ENCODE assay signal across 18 mouse cellular contexts in the genomic region with DNA sequence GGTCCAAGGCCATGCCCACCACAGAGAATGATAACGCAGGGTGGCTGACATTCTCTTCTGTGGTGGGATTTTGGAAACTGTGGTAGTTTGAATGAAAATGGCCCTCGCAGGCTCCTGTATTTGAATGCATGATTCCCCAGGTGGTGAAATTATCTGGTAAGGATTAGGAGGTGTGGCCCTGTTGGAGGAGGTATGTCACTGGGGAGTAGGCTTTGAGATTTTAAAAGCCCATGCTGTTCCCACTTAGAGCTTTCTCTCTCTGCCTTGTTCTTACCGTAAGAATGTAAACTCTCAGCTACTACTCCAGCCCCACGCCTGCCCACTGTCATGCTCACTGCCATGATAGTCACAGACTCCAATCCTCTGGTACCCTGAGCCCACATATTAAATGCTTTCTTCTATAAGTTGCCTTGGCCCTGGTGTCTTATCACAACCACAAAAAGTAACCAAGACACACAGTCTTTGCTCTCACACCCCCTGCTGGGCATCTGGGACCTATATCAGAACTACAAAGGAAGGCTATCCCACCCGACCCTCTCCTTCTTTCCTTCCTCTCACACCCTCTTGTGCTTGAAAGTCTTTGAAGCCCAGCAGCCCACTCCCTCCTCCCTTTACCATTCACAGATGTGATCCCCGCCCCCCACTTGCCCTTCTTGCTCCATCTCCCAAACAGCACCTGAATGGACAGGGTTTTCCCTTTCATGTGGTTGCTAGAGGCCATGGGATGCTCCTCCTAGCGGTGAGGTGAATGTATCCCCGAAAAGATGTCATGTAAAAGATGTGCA.
A peak's percentile ranks its signal among the peaks of the same experiment; 100 is the strongest.
DNase-seq lines count a peak whose midpoint lies in the region; ATAC-seq and TF ChIP-seq lines count a peak whose summit lies in the region.
"Had no signal": no experiment of that assay in that cellular context is flagged by ENCODE, and none has a peak within 500 bp of the region (broad histone marks: within the 10 kb centered on the region; RNA-seq: fewer than 3 reads in every experiment).

No protein-coding gene starts in this region.

- ATAC-seq in kidney, postnatal 0 days (replicated peaks; ENCODE audit: low FRiP score, low read depth): no peak
- ATAC-seq in kidney, embryonic 14.5 days (ENCODE audit: low FRiP score, low TSS enrichment): no peak
- ATAC-seq: forebrain, embryonic 14.5 days had no signal

- H3K4me3 ChIP-seq in kidney, postnatal 0 days (replicated peaks; ENCODE audit: low read depth, low read length): no peak overlapping the region
- no peak overlapping the region for H3K4me3 ChIP-seq in kidney, embryonic 14.5 days (ENCODE audit: low read length)
- no peak overlapping the region for H3K4me3 ChIP-seq in embryonic facial prominence, embryonic 10.5 days
- H3K4me3 ChIP-seq: gastrocnemius, adult 2 months; heart, embryonic 15.5 days; hindbrain, embryonic 10.5 days had no signal

- WGBS in kidney, postnatal 0 days: 30% methylated on average over 8 of the region's 8 CpGs
- WGBS in kidney, embryonic 14.5 days: 34% methylated on average over 8 of the region's 8 CpGs
- WGBS in embryonic facial prominence, embryonic 10.5 days: 34% methylated on average over 8 of the region's 8 CpGs

- no peaks in the 10 kb centered on the region for H3K9me3 ChIP-seq in kidney, postnatal 0 days (replicated peaks; ENCODE audit: low read length)
- H3K9me3 ChIP-seq in kidney, embryonic 14.5 days (ENCODE audit: control insufficient read depth, low read length): no peaks in the 10 kb centered on the region
- H3K9me3 ChIP-seq in embryonic facial prominence, embryonic 10.5 days: no peaks in the 10 kb centered on the region
- H3K9me3 ChIP-seq: heart, embryonic 15.5 days; hindbrain, embryonic 10.5 days had no signal

- no peak overlapping the region for H3K9ac ChIP-seq in kidney, postnatal 0 days (ENCODE audit: low read depth, low read length)
- no peak overlapping the region for H3K9ac ChIP-seq in kidney, embryonic 14.5 days (ENCODE audit: low read depth, low read length)
- H3K9ac ChIP-seq: heart, embryonic 15.5 days had no signal

- H3K36me3 ChIP-seq in kidney, postnatal 0 days (ENCODE audit: insufficient read depth, low read length): no peaks in the 10 kb centered on the region
- no peaks in the 10 kb centered on the region for H3K36me3 ChIP-seq in kidney, embryonic 14.5 days (ENCODE audit: control insufficient read depth, insufficient read depth, low read length)
- no peaks in the 10 kb centered on the region for H3K36me3 ChIP-seq in embryonic facial prominence, embryonic 10.5 days (replicated peaks)
- H3K36me3 ChIP-seq: heart, embryonic 15.5 days; hindbrain, embryonic 10.5 days had no signal

- no peak overlapping the region for H3K4me2 ChIP-seq in kidney, postnatal 0 days (ENCODE audit: low read length)
- H3K4me2 ChIP-seq in kidney, embryonic 14.5 days (replicated peaks; ENCODE audit: low read depth, low read length): no peak overlapping the region
- H3K4me2 ChIP-seq: heart, embryonic 15.5 days had no signal

- H3K4me1 ChIP-seq in kidney, postnatal 0 days (replicated peaks; ENCODE audit: insufficient read depth, low read length): no peaks in the 10 kb centered on the region
- H3K4me1 ChIP-seq in kidney, embryonic 14.5 days (ENCODE audit: control insufficient read depth, insufficient read depth, low read length): no peaks in the 10 kb centered on the region
- peaks cover 24% of the 10 kb centered on the region for H3K4me1 ChIP-seq in embryonic facial prominence, embryonic 10.5 days

- no peak overlapping the region for H3K27ac ChIP-seq in kidney, postnatal 0 days
- H3K27ac ChIP-seq in kidney, embryonic 14.5 days (ENCODE audit: low read depth, low read length): no peak overlapping the region
- H3K27ac ChIP-seq in embryonic facial prominence, embryonic 10.5 days (replicated peaks): no peak overlapping the region
- H3K27ac ChIP-seq: gastrocnemius, adult 2 months; heart, embryonic 15.5 days; hindbrain, embryonic 10.5 days had no signal

- TF ChIP-seq CTCF in kidney, postnatal 0 days (IDR thresholded peaks at IDR 0.05; ENCODE audit: low read depth): peak; percentile 43

- DNase-seq in kidney, postnatal 0 days (ENCODE audit: low spot score): no peak
- peak; percentile 1 for DNase-seq in right cerebral cortex, postnatal 14 days
- DNase-seq in right cerebral cortex, postnatal 10 days (ENCODE audit: low spot score in 2 of 2): no peak
- DNase-seq in embryonic facial prominence, embryonic 10.5 days (ENCODE audit: low spot score): peak; percentile 20
- no peak for DNase-seq in B cell, adult 2 months
- DNase-seq in spleen, postnatal 10 days (ENCODE audit: low spot score in 2 of 2): no peak
- no peak for DNase-seq in thymus, postnatal 10 days (ENCODE audit: low spot score in 2 of 2)
- DNase-seq: adrenal gland, adult 8-10 months; cerebellum, adult 18-20 months; gastrocnemius, adult 2 months; heart, adult 18-20 months; kidney, postnatal 14 days; layer of hippocampus, adult 9-11 months; retina, postnatal 1 day had no signal

- no peaks in the 10 kb centered on the region for H3K27me3 ChIP-seq in kidney, postnatal 0 days (ENCODE audit: insufficient read depth, low read length)
- no peaks in the 10 kb centered on the region for H3K27me3 ChIP-seq in kidney, embryonic 14.5 days (ENCODE audit: control insufficient read depth, insufficient read depth, low read length)
- H3K27me3 ChIP-seq in embryonic facial prominence, embryonic 10.5 days (replicated peaks; ENCODE audit: low read depth, poor library complexity, severe bottlenecking): peaks cover 15% of the 10 kb centered on the region; the same call in 1 of the 2 replicates

Comparison
In these comparisons a context has a peak if more than half of its experiments do, and no peak if none do; other contexts are left out.
1. DNase-seq: peak in right cerebral cortex, postnatal 14 days (single experiment) and embryonic facial prominence, embryonic 10.5 days (single experiment); none in kidney, postnatal 0 days (single experiment), right cerebral cortex, postnatal 10 days (0 of 2), B cell, adult 2 months (0 of 2), spleen, postnatal 10 days (0 of 2) and thymus, postnatal 10 days (0 of 2).